Mouse (Mus musculus) forebrain, embryonic 12.5 days (tissue): ENCODE data around the gene Nacc2. TPM values are rescaled to one million over a fixed set of nuclear protein-coding genes. Genes with fewer than 3 reads are reported as not detected.

Experiments
- ATAC-seq: fragments of 200-750 bp; cut with Nextera tagmentation; 2 replicates; pipeline ENCODE4 v1.8.0; 2017; ENCODE audit warnings: moderate TSS enrichment; ENCODE audit not compliant: low FRiP score
- H3K27ac ChIP-seq: fragments of 300-500 bp; sonication (generic); 2 replicates; pipeline ENCODE4 v1.5.1; 2016; ENCODE audit warnings: mild to moderate bottlenecking
- H3K27me3 ChIP-seq: fragments of 300-500 bp; sonication (generic); 2 replicates; pipeline ENCODE4 v1.6.1; 2016; ENCODE audit warnings: mild to moderate bottlenecking
- H3K36me3 ChIP-seq: fragments of 300-500 bp; sonication (generic); replicated peaks from 2 replicates; pipeline ENCODE4 v1.6.1; 2016; ENCODE audit warnings: mild to moderate bottlenecking
- H3K4me1 ChIP-seq: fragments of 300-500 bp; sonication (generic); 2 replicates; pipeline ENCODE4 v1.6.1; 2016
- H3K4me2 ChIP-seq: fragments of 300-500 bp; sonication (generic); 2 replicates; pipeline ENCODE4 v1.6.1; 2016; ENCODE audit warnings: mild to moderate bottlenecking, moderate library complexity
- H3K4me3 ChIP-seq: fragments of 300-500 bp; sonication (generic); replicated peaks from 2 replicates; pipeline ENCODE4 v1.5.1; 2016; ENCODE audit warnings: mild to moderate bottlenecking
- H3K9ac ChIP-seq: fragments of 300-500 bp; sonication (generic); 2 replicates; pipeline ENCODE4 v1.6.1; 2016; ENCODE audit warnings: mild to moderate bottlenecking
- H3K9me3 ChIP-seq: fragments of 300-500 bp; sonication (generic); 2 replicates; pipeline ENCODE4 v1.6.1; 2016
- WGBS: fragments of 180-500 bp; shearing (Covaris S2); methylation state at CpG from one replicate; pipeline ENCODE4 v1.1.7; 2016; 5-methylcytosine and 5-hydroxymethylcytosine counted together
- polyA plus RNA-seq: library from polyadenylated mRNA; unstranded; fragments of >200 nt; fragmentation: Nextera tagmentation; extraction: Ambion mirVana; gene quantifications from 2 replicates; pipeline ENCODE4 v1.2.1, GENCODE M21; 2016

Nacc2 gene
- polyA plus RNA-seq, 1 experiment from 2014 or later, result 8.4 TPM

GRCm38 (mm10) chr2:26086505-26086904, 36.5 kb downstream of the Nacc2 start:
- peaks cover 6% of the 10 kb centered on the region for H3K36me3 ChIP-seq
- no peak for ATAC-seq
- no peak overlapping the region for H3K4me2 ChIP-seq
- H3K9ac ChIP-seq, result no peak overlapping the region
- H3K9me3 ChIP-seq, result no peaks in the 10 kb centered on the region
- peaks cover 12% of the 10 kb centered on the region for H3K4me1 ChIP-seq
- 86% methylated on average over 4 of the region's 4 CpGs for WGBS
- peaks cover 4% of the 10 kb centered on the region; the same call in 1 of the 2 replicates for H3K27me3 ChIP-seq
- no peak overlapping the region for H3K27ac ChIP-seq
- no peak overlapping the region for H3K4me3 ChIP-seq

GRCm38 (mm10) chr2:26082883-26083282, 40.1 kb downstream of the Nacc2 start:
- 85% methylated on average over 4 of the region's 4 CpGs for WGBS

DNA sequence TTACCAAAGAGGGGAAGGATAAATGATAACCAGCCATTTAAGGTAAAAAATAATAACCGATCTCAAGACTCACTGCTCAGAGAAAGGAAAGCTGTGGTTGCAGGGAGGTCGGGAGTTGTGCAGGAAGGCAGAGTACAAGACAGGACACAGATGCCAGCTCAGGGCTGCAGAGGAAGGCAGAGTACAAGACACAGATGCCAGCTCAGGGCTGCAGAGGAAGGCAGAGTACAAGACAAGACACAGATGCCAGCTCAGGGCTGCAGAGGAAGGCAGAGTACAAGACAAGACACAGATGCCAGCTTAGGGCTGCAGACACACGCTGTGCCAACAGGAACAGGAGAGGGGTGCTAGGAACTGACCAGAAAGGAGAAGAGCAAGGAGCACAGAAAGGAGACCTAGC, 42.2 kb downstream of the Nacc2 start:
- H3K36me3 ChIP-seq, result no peaks in the 10 kb centered on the region
- no peak for ATAC-seq
- no peak overlapping the region for H3K4me3 ChIP-seq
- H3K4me2 ChIP-seq, result no peak overlapping the region
- H3K9ac ChIP-seq, result no peak overlapping the region
- no peak overlapping the region for H3K27ac ChIP-seq
- H3K4me1 ChIP-seq, result no peaks in the 10 kb centered on the region
- no peaks in the 10 kb centered on the region for H3K27me3 ChIP-seq
- no peaks in the 10 kb centered on the region for H3K9me3 ChIP-seq
- 90% methylated on average over 3 of the region's 3 CpGs for WGBS

More at GRCm38 (mm10) chr2:26082883-26083282, 40.1 kb downstream of the Nacc2 start:
- Histone ChIP-seq H3K4me2 (no peak overlapping the region), H3K4me1 (no peaks in the 10 kb centered on the region), H3K9ac (no peak overlapping the region), H3K9me3 (no peaks in the 10 kb centered on the region), H3K36me3 (no peaks in the 10 kb centered on the region), H3K27me3 (no peaks in the 10 kb centered on the region), H3K27ac (no peak overlapping the region), H3K4me3 (no peak overlapping the region)
- no peak for ATAC-seq

DNA sequence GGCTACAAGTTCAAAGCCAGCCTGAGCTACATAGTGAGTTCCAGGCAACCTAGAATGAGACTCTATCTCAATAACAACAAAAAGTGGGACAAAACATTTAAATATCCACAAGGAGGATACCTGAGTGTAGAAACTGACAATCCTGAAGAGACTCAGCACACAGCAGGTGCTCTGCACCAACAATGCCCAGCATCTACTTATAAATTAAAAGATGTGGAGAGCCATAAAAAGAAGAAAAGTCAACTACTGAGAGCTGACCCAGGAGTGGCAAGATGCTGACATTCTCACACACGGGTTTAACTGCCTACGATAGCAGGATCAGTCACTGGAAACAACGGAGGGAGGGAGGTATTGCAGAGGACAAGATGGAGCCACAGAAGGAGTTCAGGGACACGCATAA, 43.6 kb downstream of the Nacc2 start:
- H3K4me2 ChIP-seq, result no peak overlapping the region
- H3K9me3 ChIP-seq, result no peaks in the 10 kb centered on the region
- H3K27me3 ChIP-seq, result no peaks in the 10 kb centered on the region
- H3K36me3 ChIP-seq, result no peaks in the 10 kb centered on the region
- H3K4me1 ChIP-seq, result no peaks in the 10 kb centered on the region
- ATAC-seq, result no peak
- no peak overlapping the region for H3K4me3 ChIP-seq
- H3K27ac ChIP-seq, result no peak overlapping the region
- WGBS, result 84% methylated on average over 4 of the region's 4 CpGs
- no peak overlapping the region for H3K9ac ChIP-seq

- Histone ChIP-seq H3K9ac (no peak overlapping the region), H3K4me1 (no peaks in the 10 kb centered on the region), H3K27me3 (no peaks in the 10 kb centered on the region), H3K27ac (no peak overlapping the region), H3K36me3 (no peaks in the 10 kb centered on the region), H3K4me2 (no peak overlapping the region), H3K9me3 (no peaks in the 10 kb centered on the region), H3K4me3 (no peak overlapping the region)
- 87% methylated on average over 4 of the region's 4 CpGs for WGBS
- ATAC-seq, result no peak
Observed at GRCm38 (mm10) chr2:26077068-26077467, 46.0 kb downstream of the Nacc2 start.

GRCm38 (mm10) chr2:26076121-26076520, 46.9 kb downstream of the Nacc2 start:
- no peak overlapping the region for H3K27ac ChIP-seq
- ATAC-seq, result no peak
- H3K27me3 ChIP-seq, result no peaks in the 10 kb centered on the region
- no peaks in the 10 kb centered on the region for H3K36me3 ChIP-seq
- H3K4me1 ChIP-seq, result no peaks in the 10 kb centered on the region
- H3K9me3 ChIP-seq, result no peaks in the 10 kb centered on the region
- H3K4me2 ChIP-seq, result no peak overlapping the region
- no peak overlapping the region for H3K4me3 ChIP-seq
- 80% methylated on average over 2 of the region's 2 CpGs for WGBS
- no peak overlapping the region for H3K9ac ChIP-seq

DNA sequence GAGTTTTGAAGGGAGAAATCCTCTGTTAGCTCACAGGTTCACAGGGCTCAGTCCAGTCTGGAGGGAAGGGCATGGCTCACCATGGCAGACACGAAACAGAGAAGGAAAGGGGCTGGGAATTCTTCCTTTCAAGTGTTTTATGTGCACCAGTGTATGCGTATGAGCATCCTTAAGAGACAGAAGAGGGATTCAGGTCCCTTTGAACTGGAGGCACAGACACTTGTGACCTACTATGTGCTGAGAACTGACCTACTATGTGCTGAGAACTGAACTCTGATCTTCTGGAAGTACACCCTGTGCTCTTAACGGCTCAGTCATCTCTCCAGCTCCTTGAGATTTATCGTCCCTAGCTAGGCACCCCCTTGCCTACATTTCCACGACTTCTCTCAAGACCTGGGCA, 48.5 kb downstream of the Nacc2 start:
- no peaks in the 10 kb centered on the region for H3K4me1 ChIP-seq
- no peak overlapping the region for H3K4me3 ChIP-seq
- H3K27ac ChIP-seq, result no peak overlapping the region
- H3K27me3 ChIP-seq, result no peaks in the 10 kb centered on the region
- no peaks in the 10 kb centered on the region for H3K36me3 ChIP-seq
- H3K4me2 ChIP-seq, result no peak overlapping the region
- no peak for ATAC-seq
- no peaks in the 10 kb centered on the region for H3K9me3 ChIP-seq
- no peak overlapping the region for H3K9ac ChIP-seq
- 89% methylated on average over 5 of the region's 5 CpGs for WGBS

- Histone ChIP-seq H3K4me3 (no peak overlapping the region), H3K4me2 (no peak overlapping the region), H3K36me3 (no peaks in the 10 kb centered on the region), H3K4me1 (peaks cover 14% of the 10 kb centered on the region; the same call in 1 of the 2 replicates), H3K9ac (no peak overlapping the region), H3K27me3 (no peaks in the 10 kb centered on the region), H3K9me3 (no peaks in the 10 kb centered on the region), H3K27ac (no peak overlapping the region)
- WGBS, result 89% methylated on average over 1 of the region's 1 CpGs
- ATAC-seq, result no peak
Observed at GRCm38 (mm10) chr2:26068592-26068991, 54.4 kb downstream of the Nacc2 start.

DNA sequence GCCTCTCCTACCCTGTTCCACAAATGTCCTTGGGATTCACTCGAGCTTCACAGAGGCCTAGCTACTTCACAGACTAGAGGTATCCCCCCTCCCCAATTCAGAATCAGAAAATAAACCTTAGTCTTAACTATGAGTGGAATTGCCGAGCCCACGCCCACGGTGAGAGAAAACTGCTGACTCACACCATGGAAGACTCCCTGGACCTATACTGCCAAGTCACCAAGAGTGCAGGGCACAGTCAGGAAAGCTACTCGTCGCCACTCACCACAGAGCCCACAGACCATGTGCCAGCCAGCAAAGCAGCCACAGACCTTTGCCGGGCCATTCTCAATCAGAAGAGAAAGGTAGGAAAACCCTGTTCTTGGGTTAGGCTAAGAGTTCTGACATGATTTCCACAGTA, 54.8 kb downstream of the Nacc2 start:
- ATAC-seq, result no peak
- Histone ChIP-seq H3K4me3 (no peak overlapping the region), H3K9me3 (no peaks in the 10 kb centered on the region), H3K27me3 (no peaks in the 10 kb centered on the region), H3K4me2 (no peak overlapping the region), H3K9ac (no peak overlapping the region), H3K36me3 (no peaks in the 10 kb centered on the region), H3K4me1 (peaks cover 14% of the 10 kb centered on the region; the same call in 1 of the 2 replicates), H3K27ac (no peak overlapping the region)
- WGBS, result 85% methylated on average over 7 of the region's 7 CpGs

DNA sequence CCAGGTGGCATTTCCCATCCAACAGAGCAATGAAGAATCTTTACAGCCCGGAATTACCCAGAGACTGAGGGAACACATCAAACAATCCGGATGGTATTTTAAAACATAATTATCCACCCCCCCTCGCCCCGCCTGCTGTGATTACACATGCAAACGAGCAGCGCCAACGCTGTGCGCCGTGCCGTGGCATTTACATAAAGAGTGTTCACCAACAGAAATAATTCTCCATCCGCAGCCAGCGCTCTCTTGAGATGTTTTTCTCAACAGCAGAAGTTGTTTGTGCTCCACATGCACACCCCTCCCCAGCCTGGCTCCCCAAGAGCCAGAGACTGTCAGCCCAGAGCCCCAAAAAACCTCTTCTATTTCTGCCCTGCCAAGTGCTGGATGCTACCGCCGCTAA, 56.5 kb downstream of the Nacc2 start:
- no peak for ATAC-seq
- Histone ChIP-seq H3K27ac (peak overlapping the region; percentile 74), H3K36me3 (no peaks in the 10 kb centered on the region), H3K9ac (no peak overlapping the region), H3K4me3 (no peak overlapping the region), H3K4me2 (no peak overlapping the region), H3K9me3 (no peaks in the 10 kb centered on the region), H3K4me1 (peaks cover 14% of the 10 kb centered on the region; the same call in 1 of the 2 replicates), H3K27me3 (no peaks in the 10 kb centered on the region)
- 57% methylated on average over 14 of the region's 14 CpGs for WGBS

DNA sequence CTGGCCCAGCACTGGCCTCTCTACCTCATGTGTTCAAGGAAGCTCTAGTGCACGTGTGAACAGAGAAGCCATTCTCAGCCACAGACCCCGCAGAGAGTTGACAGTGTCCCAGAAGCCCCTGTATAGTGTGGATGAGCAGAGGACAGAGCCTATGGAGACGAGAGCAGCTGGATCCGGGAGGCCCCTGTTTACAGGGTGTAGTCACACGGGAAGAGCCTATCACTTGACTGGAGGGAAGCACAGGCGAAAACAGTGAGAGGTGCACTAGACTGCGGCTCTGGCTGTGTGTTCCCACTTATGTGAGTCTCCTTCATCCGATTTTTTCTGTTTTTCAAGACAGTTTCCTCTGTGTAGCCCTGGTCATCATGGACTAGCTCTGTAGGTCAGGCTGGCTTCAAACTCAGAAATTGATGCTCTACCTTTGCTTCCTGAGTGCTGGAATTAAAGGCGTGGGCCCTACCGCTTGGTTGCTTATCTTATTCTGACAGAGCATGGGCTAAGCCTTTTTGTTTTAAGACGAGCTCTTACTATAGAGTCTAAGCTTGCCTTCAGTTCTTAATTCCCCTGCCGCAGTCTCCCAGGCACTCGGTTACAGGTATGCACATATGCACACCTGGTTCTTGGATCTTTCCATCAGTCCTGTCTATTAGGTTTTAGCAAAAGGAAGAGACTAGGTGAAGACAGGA, 60.1 kb downstream of the Nacc2 start:
- no peaks in the 10 kb centered on the region for H3K9me3 ChIP-seq
- no peak overlapping the region for H3K4me2 ChIP-seq
- H3K4me1 ChIP-seq, result peaks cover 19% of the 10 kb centered on the region
- 80% methylated on average over 13 of the region's 13 CpGs for WGBS
- H3K27me3 ChIP-seq, result no peaks in the 10 kb centered on the region
- peaks cover 4% of the 10 kb centered on the region; the same call in 1 of the 2 replicates for H3K36me3 ChIP-seq
- no peak overlapping the region for H3K4me3 ChIP-seq
- no peak overlapping the region for H3K27ac ChIP-seq
- no peak overlapping the region for H3K9ac ChIP-seq
- no peak for ATAC-seq

- WGBS, result 86% methylated on average over 4 of the region's 4 CpGs
- H3K9ac ChIP-seq, result no peak overlapping the region
- H3K4me1 ChIP-seq, result peaks cover 19% of the 10 kb centered on the region
- no peak overlapping the region for H3K4me2 ChIP-seq
- H3K27ac ChIP-seq, result no peak overlapping the region
- no peaks in the 10 kb centered on the region for H3K9me3 ChIP-seq
- ATAC-seq, result no peak
- peaks cover 4% of the 10 kb centered on the region; the same call in 1 of the 2 replicates for H3K36me3 ChIP-seq
- H3K4me3 ChIP-seq, result no peak overlapping the region
- H3K27me3 ChIP-seq, result no peaks in the 10 kb centered on the region
Observed at GRCm38 (mm10) chr2:26062241-26062640, 60.8 kb downstream of the Nacc2 start.

GRCm38 (mm10) chr2:26061018-26061666, 61.9 kb downstream of the Nacc2 start:
- Histone ChIP-seq H3K4me2 (no peak overlapping the region), H3K36me3 (peaks cover 4% of the 10 kb centered on the region; the same call in 1 of the 2 replicates), H3K27ac (no peak overlapping the region), H3K9ac (no peak overlapping the region), H3K4me3 (no peak overlapping the region), H3K9me3 (no peaks in the 10 kb centered on the region), H3K4me1 (peaks cover 9% of the 10 kb centered on the region), H3K27me3 (no peaks in the 10 kb centered on the region)
- WGBS, result 71% methylated on average over 21 of the region's 21 CpGs
- no peak for ATAC-seq
